Mouse (Mus musculus) layer of hippocampus, adult 8-10 months (tissue): ENCODE data around the gene Ccdc78. TPM values are rescaled to one million over a fixed set of nuclear protein-coding genes. Genes with fewer than 3 reads are reported as not detected.

Source experiments
- DNase-seq, 2 experiments: peaks; one replicate each; pipeline ENCODE4 v3.0.0; 2022; ENCODE audit warnings: low spot score in 2 of 2
- total RNA-seq, 4 experiments: library from RNA; stranded (reverse); gene quantifications; 2 replicates each; pipeline ENCODE4 v1.2.4; 2022

The Ccdc78 gene
- total RNA-seq, 4 experiments from 2014 or later, result 0.43 to 1.00 (median 0.94) TPM

DNA sequence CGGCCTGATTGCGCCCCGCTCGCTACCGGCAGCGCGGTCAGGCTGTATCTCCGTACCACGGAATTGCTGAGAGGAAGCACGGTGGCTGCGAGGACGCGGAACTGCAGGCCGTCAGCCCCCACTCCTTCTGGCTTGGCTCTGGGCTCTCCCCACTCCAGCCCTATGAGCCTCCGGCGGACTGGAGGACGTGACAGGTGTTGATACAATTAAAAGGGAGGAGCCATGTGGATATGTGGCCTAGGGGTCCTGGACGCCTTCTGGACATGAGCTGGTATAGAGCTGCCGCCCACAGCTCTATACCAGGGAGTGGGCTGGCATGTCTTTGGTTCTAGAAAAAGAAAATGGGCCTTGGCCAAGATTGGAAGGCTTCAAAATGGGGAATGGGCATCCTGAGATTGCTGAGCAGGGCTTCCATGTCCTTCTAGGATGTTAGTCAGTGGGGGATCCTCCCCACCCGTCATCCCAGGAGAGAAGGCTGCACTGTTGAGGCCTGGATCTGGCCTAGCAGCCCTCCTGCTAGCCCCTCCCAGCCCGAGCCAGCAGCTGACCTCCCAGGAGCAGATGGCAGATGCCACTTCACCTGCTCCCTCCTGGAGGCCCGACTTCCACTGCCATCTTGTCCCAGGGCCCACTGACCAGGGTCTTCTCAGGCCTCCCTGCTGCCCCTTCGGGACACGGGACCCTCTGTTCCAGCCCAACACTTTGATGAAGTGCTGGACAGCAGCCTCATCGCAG is 23.4 kb downstream of the Ccdc78 start:
- DNase-seq, result no peak

- no peak for DNase-seq
Observed at GRCm38 (mm10) chr17:25810890-25811289, 24.5 kb downstream of the Ccdc78 start.

- DNase-seq, result peak; percentile 80 to 81
Observed at GRCm38 (mm10) chr17:25813471-25813870, 27.1 kb downstream of the Ccdc78 start.

GRCm38 (mm10) chr17:25817662-25818061 is 31.3 kb downstream of the Ccdc78 start:
- DNase-seq, result no peak

GRCm38 (mm10) chr17:25818851-25819780 is 32.7 kb downstream of the Ccdc78 start:
- no peak for DNase-seq

DNA sequence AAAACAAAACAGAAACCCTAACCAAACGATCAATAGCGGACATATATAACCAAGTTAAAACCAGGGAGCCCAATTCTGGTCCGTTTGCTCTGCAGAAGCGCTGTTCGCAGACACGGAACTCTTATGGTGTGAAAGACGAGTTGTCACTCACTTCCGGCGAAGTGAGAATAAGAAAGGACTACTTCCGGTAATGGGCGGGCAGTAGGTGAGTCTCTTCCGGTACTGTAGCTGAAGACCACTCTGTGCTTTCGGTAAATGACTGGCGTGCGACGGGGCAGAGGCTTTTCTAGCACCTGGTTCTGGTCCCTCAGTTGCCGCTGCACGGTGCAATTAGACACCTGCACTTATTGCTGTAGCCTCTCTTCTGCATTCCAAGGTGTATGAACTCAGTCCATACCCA is 37.1 kb downstream of the Ccdc78 start, which contains the start of gene Wdr24:
Gene Wdr24, plus strand, starts transcription at position 176 of the 400 bp plus-strand sequence.
- DNase-seq, result peak in 1 of 2 experiments; percentile 83

- no peak for DNase-seq
Observed at GRCm38 (mm10) chr17:25824362-25825142, 38.2 kb downstream of the Ccdc78 start.

- no peak for DNase-seq
Observed at GRCm38 (mm10) chr17:25825311-25825710, 38.9 kb downstream of the Ccdc78 start.

DNA sequence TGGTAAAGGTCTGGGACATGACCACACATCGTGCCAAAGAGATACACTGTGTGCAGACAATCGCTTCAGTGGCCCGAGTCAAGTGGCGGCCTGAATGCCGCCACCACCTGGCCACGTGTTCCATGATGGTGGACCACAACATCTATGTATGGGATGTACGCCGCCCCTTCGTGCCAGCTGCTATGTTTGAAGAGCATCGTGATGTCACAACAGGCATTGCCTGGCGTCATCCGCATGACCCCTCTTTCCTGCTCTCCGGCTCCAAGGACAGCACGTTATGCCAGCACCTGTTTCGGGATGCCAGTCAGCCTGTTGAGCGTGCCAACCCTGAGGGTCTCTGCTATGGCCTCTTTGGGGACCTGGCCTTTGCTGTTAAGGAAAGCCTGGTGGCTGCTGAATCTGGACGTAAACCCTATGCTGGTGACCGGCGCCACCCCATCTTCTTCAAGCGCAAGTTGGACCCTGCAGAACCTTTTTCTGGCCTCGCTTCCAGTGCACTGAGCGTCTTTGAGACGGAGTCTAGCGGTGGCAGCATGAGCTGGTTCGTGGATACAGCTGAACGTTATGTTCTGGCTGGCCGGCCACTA is 39.7 kb downstream of the Ccdc78 start:
- no peak for DNase-seq

- no peak for DNase-seq
Observed at GRCm38 (mm10) chr17:25827011-25827410, 40.6 kb downstream of the Ccdc78 start.

DNA sequence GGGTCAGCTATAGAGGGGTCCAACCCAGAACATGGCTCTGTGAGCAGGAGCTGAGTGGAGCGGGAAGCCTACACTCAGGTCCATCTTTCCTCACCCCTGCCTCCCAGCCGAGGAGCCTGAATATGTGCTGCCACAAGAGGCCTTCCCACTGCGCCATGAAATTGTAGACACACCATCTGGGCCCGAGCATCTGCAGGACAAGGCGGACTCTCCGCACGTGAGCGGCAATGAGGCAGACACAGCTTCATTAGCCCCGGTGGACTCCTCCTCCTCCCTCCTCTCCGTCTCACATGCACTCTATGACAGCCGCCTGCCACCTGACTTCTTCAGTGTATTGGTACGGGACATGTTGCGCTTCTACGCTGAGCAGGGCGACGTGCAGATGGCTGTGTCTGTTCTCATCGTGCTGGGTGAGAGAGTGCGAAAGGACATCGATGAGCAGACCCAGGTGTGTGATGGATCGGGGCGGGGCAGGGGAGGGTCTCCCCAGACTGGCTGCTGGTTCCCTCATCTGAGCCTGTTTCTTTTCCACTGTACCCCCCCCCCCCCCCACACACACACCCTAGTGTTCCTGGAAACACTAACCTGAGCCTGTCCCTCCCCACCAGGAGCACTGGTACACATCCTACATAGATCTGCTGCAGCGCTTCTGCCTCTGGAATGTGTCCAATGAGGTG is 41.3 kb downstream of the Ccdc78 start:
- no peak for DNase-seq

- no peak for DNase-seq
Observed at GRCm38 (mm10) chr17:25828223-25828594, 41.8 kb downstream of the Ccdc78 start.

GRCm38 (mm10) chr17:25828712-25829557 is 42.6 kb downstream of the Ccdc78 start, which contains the start of gene Jmjd8:
Gene Jmjd8, plus strand, starts transcription at chr17:25828867.
- peak; percentile 78 to 87 for DNase-seq

DNA sequence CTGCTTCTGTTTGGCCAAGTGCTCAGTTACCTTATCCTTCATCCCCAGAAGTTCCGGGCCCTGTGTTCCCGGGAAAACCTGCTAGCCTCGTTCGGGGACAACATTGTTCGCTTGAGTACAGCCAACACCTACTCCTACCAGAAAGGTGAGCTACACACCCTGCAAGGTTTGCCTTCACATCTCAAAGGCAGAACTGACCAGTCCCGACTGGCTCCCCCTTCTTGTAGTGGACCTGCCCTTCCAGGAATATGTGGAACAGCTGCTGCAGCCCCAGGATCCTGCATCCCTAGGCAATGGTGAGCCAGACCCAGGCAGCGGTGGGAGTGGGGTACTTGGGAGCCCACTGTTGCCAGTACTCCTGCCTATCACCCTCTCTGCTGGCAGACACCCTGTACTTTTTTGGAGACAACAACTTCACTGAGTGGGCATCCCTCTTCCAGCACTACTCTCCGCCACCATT is 43.2 kb downstream of the Ccdc78 start:
- no peak for DNase-seq

DNA sequence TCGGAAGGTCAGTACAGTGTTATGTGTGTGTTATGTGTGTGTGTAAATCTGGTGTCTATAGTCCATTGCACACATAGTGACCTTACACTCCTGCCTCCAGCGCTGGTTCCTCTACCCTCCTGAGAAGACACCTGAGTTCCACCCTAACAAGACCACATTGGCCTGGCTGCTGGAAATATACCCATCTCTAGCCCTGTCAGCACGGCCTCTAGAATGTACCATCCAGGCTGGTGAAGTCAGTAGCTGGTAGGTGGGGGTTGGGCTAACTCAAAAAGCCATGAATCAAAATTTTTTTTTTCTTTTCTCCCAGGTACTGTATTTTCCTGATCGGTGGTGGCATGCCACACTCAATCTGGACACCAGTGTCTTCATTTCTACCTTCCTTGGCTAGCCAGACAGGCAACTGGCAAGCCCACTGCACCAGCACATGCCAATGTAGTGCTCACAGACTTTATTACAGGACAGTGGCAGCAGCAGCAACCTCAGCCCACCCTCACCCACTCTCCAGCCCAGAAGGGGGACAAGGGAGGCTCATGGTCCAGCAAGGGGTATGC is 43.9 kb downstream of the Ccdc78 start:
- DNase-seq, result no peak

GRCm38 (mm10) chr17:25830806-25831431 is 44.5 kb downstream of the Ccdc78 start:
- no peak for DNase-seq

DNA sequence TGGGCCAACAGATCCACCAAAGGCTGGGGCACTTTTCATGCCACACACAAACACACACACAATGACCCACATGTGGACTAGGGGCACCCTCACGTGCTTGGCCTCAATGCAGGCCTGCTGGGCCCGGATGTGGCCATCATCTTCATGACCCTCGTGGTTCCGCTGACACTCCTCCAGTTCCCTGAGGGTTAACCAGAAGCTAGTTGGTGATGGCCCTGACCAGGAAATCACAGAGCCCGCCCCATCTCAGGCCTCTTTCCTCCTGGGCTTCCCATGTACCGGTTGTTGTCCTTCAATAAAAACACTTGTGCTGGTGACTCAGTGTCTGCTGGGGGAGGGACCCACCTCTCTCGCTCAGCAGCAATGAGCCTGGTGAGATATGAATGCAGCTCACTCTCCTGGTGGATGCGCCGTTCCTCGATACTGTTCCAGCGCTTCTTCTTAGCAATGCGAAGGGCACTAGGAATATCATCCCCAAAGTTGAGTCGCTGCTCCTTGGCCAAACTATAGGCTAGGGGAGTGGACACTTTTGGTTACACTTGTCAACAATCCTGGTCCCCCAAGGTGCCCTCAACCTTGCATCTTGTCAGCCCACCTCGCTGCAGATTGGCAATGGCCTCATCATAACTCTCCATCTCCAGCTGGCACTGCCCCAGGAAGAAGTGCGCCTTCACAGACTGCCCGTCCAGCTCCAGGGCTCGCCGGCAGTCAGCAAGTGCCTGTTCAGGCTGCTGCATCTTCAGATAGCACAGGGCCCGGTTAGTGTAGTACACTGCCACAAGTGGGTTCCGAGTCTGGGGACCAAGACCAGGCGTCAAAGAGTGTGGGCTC is 45.3 kb downstream of the Ccdc78 start:
- DNase-seq, result no peak
